Mouse (Mus musculus) brown adipose tissue, adult 24 weeks (tissue): ENCODE results near the gene Esrra. TPM values are rescaled to one million over a fixed set of nuclear protein-coding genes. Genes with fewer than 3 reads are reported as not detected.

Source experiments
- H3K27ac ChIP-seq: fragments of 200-500 bp; replicated peaks from 2 replicates; pipeline ENCODE4 v1.5.1; 2012; ENCODE audit warnings: low read depth, mild to moderate bottlenecking, low read length
- H3K4me1 ChIP-seq: fragments of 200-500 bp; 2 replicates; pipeline ENCODE4 v1.6.1; 2012; ENCODE audit warnings: low read length, mixed read lengths; ENCODE audit not compliant: control insufficient read depth, insufficient read depth, insufficient read length
- H3K4me3 ChIP-seq: fragments of 200-500 bp; 2 replicates; pipeline ENCODE4 v1.5.1; 2012; ENCODE audit warnings: low read depth, mild to moderate bottlenecking, low read length, moderate library complexity; ENCODE audit not compliant: insufficient read depth
- polyA plus RNA-seq: library from polyadenylated mRNA; stranded (reverse); fragments of >200 nt; gene quantifications from 2 replicates; pipeline ENCODE4 v1.2.4, GENCODE M21; 2012; ENCODE audit not compliant: missing spikeins, insufficient read depth, insufficient read length

Esrra gene
- polyA plus RNA-seq, 1 experiment, result 86.4 TPM

- Histone ChIP-seq H3K4me1 (no peaks in the 10 kb centered on the region), H3K4me3 (no peak overlapping the region), H3K27ac (no peak overlapping the region)
Observed at GRCm38 (mm10) chr19:6861451-6861850, 60.2 kb downstream of the Esrra start.

Other genes with a start within 250 kb of the Esrra start
- 6.7 and 9.8 TPM in 2 replicates for gene Rps6ka4, start 81.2 kb downstream of the Esrra start, polyA plus RNA-seq
- gene Ccdc88b, start 63.6 kb downstream of the Esrra start, polyA plus RNA-seq, result 1.9 and 2.3 TPM in 2 replicates
- gene Trmt112, start 12.1 kb downstream of the Esrra start, polyA plus RNA-seq, result 18.1 and 29.4 TPM in 2 replicates
- gene Prdx5, start 11.7 kb downstream of the Esrra start, polyA plus RNA-seq, result 974 and 1,161 TPM in 2 replicates
- not detected in 2 replicates for gene Catsperz, start 3.6 kb upstream of the Esrra start, polyA plus RNA-seq
- 1.6 and 1.8 TPM in 2 replicates for gene Kcnk4, start 12.7 kb upstream of the Esrra start, polyA plus RNA-seq
- gene Bad, start 20.0 kb upstream of the Esrra start, polyA plus RNA-seq, result 47.1 and 49.4 TPM in 2 replicates
- gene Gpr137, start 20.7 kb upstream of the Esrra start, polyA plus RNA-seq, result 31.2 and 45.5 TPM in 2 replicates
- gene Ppp1r14b, start 53.2 kb upstream of the Esrra start, polyA plus RNA-seq, result 210 and 250 TPM in 2 replicates
- 23.8 and 26.8 TPM in 2 replicates for gene Plcb3, start 54.7 kb upstream of the Esrra start, polyA plus RNA-seq
- 126 and 133 TPM in 2 replicates for gene Fkbp2, start 58.7 kb upstream of the Esrra start, polyA plus RNA-seq
- gene Vegfb, start 65.8 kb upstream of the Esrra start, polyA plus RNA-seq, result 255 and 283 TPM in 2 replicates
- 70.0 and 78.9 TPM in 2 replicates for gene Dnajc4, start 70.8 kb upstream of the Esrra start, polyA plus RNA-seq
- gene Nudt22, start 74.3 kb upstream of the Esrra start, polyA plus RNA-seq, result 10.9 and 11.7 TPM in 2 replicates
- gene Trpt1, start 74.3 kb upstream of the Esrra start, polyA plus RNA-seq, result 15.0 and 19.3 TPM in 2 replicates
- 2.0 and 2.8 TPM in 2 replicates for gene Fermt3, start 97.7 kb upstream of the Esrra start, polyA plus RNA-seq
- 81.7 and 119 TPM in 2 replicates for gene Stip1, start 118.2 kb upstream of the Esrra start, polyA plus RNA-seq
- gene Macrod1, start 135.0 kb upstream of the Esrra start, polyA plus RNA-seq, result 155 and 161 TPM in 2 replicates
- gene Flrt1, start 183.9 kb upstream of the Esrra start, polyA plus RNA-seq, result 0.59 TPM in 1 of 2 replicates, not detected in the other